Mouse (Mus musculus) midbrain, embryonic 15.5 days (tissue): ENCODE measurements around the gene Supt3. TPM values are rescaled to one million over a fixed set of nuclear protein-coding genes. Genes with fewer than 3 reads are reported as not detected.

Source experiments
- ATAC-seq: fragments of 200-750 bp; cut with Nextera tagmentation; replicated peaks from 2 replicates; pipeline ENCODE4 v1.8.0; 2017; ENCODE audit warnings: moderate TSS enrichment
- H3K27ac ChIP-seq: fragments of 300-500 bp; sonication (generic); 2 replicates; pipeline ENCODE4 v1.5.1; 2015; ENCODE audit warnings: mild to moderate bottlenecking, inconsistent platforms
- H3K27me3 ChIP-seq: fragments of 300-500 bp; sonication (generic); replicated peaks from 2 replicates; pipeline ENCODE4 v1.6.1; 2015; ENCODE audit warnings: inconsistent platforms
- H3K36me3 ChIP-seq: fragments of 300-500 bp; sonication (generic); replicated peaks from 2 replicates; pipeline ENCODE4 v1.6.1; 2015; ENCODE audit warnings: inconsistent platforms
- H3K4me1 ChIP-seq: fragments of 300-500 bp; sonication (generic); 2 replicates; pipeline ENCODE4 v1.6.1; 2015; ENCODE audit warnings: inconsistent platforms
- H3K4me2 ChIP-seq: fragments of 300-500 bp; sonication (generic); 2 replicates; pipeline ENCODE4 v1.6.1; 2015; ENCODE audit warnings: inconsistent platforms, mild to moderate bottlenecking, moderate library complexity
- H3K4me3 ChIP-seq: fragments of 300-500 bp; sonication (generic); 2 replicates; pipeline ENCODE4 v1.5.1; 2015; ENCODE audit warnings: mild to moderate bottlenecking, inconsistent platforms
- H3K9ac ChIP-seq: fragments of 300-500 bp; sonication (generic); 2 replicates; pipeline ENCODE4 v1.6.1; 2015; ENCODE audit warnings: mild to moderate bottlenecking, inconsistent platforms
- H3K9me3 ChIP-seq: fragments of 300-500 bp; sonication (generic); 2 replicates; pipeline ENCODE4 v1.6.1; 2016; ENCODE audit warnings: inconsistent platforms
- WGBS: fragments of 180-500 bp; shearing (Covaris S2); methylation state at CpG from one replicate; pipeline ENCODE4 v1.1.7; 2015; ENCODE audit warnings: mixed read lengths; 5-methylcytosine and 5-hydroxymethylcytosine counted together
- polyA plus RNA-seq: library from polyadenylated mRNA; unstranded; fragments of >200 nt; fragmentation: Nextera tagmentation; extraction: Ambion mirVana; gene quantifications from 2 replicates; pipeline ENCODE4 v1.2.1, GENCODE M21; 2015

The Supt3 gene
- polyA plus RNA-seq, 1 experiment from 2014 or later: 21.5 TPM

DNA sequence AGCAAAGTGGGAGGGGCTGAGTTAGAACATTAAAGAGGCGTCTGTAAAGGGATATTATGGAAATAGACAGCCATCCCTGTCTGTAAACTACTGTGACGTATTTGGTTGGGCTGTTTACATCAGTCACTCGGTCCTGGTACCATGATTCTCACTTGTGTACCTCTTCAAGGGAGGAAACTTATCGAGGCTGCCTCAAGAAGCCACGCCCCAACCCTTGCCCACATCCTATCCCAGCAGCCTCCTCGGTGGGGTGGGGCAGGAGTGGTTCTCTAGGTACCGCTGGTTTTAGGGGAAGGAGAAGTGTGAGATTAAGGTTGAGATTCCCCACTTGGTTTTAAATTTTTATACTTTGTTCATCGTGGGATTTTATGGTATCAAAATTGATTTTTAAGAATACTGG, 31.6 kb upstream of the Supt3 start:
- H3K9ac ChIP-seq: no peak overlapping the region
- no peak for ATAC-seq
- no peaks in the 10 kb centered on the region for H3K9me3 ChIP-seq
- H3K4me3 ChIP-seq: no peak overlapping the region
- no peaks in the 10 kb centered on the region for H3K36me3 ChIP-seq
- WGBS: 90% methylated on average over 8 of the region's 8 CpGs
- peaks cover 5% of the 10 kb centered on the region; the same call in 1 of the 2 replicates for H3K27me3 ChIP-seq
- no peaks in the 10 kb centered on the region for H3K4me1 ChIP-seq
- no peak overlapping the region for H3K27ac ChIP-seq
- H3K4me2 ChIP-seq: no peak overlapping the region

DNA sequence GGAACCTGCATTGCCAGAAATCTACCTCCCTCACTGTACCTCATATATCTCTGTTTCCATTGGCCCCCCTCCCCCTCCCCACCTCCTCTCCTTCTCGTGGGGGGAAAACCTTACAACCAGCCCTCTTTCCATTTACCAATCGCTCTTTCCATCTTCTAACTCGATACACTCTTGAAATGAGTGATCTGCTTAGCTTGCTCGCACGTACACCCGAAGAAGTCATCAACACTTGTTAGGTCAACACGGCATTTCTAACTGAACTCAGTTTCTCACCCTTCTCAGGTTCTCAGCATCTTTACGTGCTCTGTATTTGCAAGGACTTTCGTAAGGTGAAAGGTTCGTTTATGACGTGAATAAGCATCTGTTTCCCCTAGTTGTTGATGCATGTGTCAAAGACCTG, 10.6 kb upstream of the Supt3 start:
- no peak overlapping the region for H3K9ac ChIP-seq
- no peaks in the 10 kb centered on the region for H3K36me3 ChIP-seq
- H3K4me3 ChIP-seq: no peak overlapping the region
- H3K27ac ChIP-seq: no peak overlapping the region
- H3K4me2 ChIP-seq: no peak overlapping the region
- H3K9me3 ChIP-seq: no peaks in the 10 kb centered on the region
- WGBS: 92% methylated on average over 11 of the region's 11 CpGs
- no peaks in the 10 kb centered on the region for H3K4me1 ChIP-seq
- no peaks in the 10 kb centered on the region for H3K27me3 ChIP-seq
- no peak for ATAC-seq

DNA sequence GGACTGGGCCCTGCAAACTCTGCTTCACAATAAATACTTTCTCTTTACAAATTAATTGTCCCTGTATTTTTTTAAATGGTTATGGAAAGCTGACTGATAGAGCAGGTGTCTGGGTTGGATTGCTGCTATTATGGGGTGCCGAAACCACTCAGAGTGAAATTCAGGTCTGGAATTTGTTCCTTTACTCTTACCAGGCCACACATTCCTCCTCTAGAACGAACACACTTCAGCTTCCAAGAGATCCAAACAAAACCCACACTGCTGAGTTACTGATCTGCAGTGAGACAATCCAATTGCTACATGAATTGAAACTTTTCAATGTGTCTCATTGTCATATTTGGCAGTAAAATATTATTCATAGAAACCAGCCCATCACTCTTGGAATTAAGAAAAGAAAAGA, 10.0 kb upstream of the Supt3 start:
- Histone ChIP-seq H3K36me3 (no peaks in the 10 kb centered on the region), H3K4me2 (no peak overlapping the region), H3K4me1 (no peaks in the 10 kb centered on the region), H3K4me3 (no peak overlapping the region), H3K9me3 (no peaks in the 10 kb centered on the region), H3K27ac (no peak overlapping the region), H3K27me3 (no peaks in the 10 kb centered on the region), H3K9ac (no peak overlapping the region)
- WGBS: 51% methylated on average over 2 of the region's 2 CpGs
- no peak for ATAC-seq

DNA sequence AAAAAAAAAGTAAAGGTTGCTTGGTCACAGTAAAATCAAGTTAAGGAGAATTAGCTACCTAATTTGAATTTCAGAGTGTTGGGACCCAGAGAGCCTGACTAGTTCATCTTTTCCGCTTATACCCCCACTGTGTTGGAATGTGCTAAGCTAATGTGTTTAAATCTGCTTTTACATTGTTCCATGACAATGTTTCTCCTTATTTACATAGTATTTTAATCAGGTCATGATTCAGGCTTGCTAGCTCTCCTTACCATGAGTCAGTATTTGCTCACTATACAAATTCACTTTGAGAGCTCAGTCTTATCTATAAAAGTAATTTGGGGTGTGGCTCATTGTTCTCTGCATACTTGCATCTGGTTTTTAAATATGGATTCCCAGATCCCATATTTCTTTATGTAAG, 9.6 kb upstream of the Supt3 start:
- no peaks in the 10 kb centered on the region for H3K36me3 ChIP-seq
- H3K27ac ChIP-seq: no peak overlapping the region
- ATAC-seq: no peak
- H3K9ac ChIP-seq: no peak overlapping the region
- no peak overlapping the region for H3K4me3 ChIP-seq
- H3K4me2 ChIP-seq: no peak overlapping the region
- no peaks in the 10 kb centered on the region for H3K9me3 ChIP-seq
- no peaks in the 10 kb centered on the region for H3K27me3 ChIP-seq
- WGBS: 42% methylated on average over 1 of the region's 1 CpGs
- H3K4me1 ChIP-seq: no peaks in the 10 kb centered on the region

DNA sequence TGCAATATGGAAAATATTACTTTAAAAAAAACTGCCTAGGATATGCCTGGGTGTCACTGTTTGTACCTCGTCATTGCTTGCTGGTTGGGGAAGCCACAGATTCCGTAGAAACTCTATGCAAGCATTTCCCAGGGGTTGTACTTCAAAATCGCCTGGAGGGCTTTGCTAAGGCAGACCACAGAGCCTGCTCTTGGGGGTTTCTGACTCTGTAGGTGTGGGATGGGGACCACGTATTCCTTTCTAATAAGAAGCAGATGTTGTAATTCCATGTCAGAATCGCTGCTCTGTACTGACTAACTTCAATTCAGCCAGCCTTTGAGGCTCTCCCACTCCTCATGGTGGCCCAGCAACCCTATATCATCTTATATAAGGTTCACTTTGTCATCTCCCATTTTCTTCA, 8.4 kb upstream of the Supt3 start:
- Histone ChIP-seq H3K9ac (no peak overlapping the region), H3K27me3 (no peaks in the 10 kb centered on the region), H3K9me3 (no peaks in the 10 kb centered on the region), H3K4me2 (no peak overlapping the region), H3K4me3 (no peak overlapping the region), H3K36me3 (no peaks in the 10 kb centered on the region), H3K27ac (no peak overlapping the region), H3K4me1 (no peaks in the 10 kb centered on the region)
- WGBS: 68% methylated on average over 5 of the region's 5 CpGs
- no peak for ATAC-seq

DNA sequence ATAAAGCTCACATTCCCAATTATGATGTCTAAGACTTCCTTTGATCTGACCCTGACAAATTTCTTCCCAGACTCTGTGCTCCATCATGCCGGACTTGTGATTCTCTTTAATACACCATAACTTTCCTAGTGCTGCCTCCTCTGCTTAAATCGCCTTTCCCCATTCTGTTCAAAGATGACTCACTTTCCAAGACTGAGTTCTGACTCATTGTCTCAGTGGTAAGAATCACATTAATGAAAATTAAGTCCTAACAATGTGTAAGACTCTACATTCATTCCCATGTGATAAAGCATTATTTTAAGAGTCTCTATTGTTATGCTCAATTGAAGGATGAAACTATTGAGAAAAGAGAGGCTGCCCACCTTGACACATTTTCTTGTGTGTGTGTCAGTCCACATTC, 6.1 kb upstream of the Supt3 start:
- ATAC-seq: no peak
- H3K9me3 ChIP-seq: no peaks in the 10 kb centered on the region
- no peak overlapping the region for H3K4me3 ChIP-seq
- no peaks in the 10 kb centered on the region for H3K36me3 ChIP-seq
- no peak overlapping the region for H3K9ac ChIP-seq
- H3K27me3 ChIP-seq: no peaks in the 10 kb centered on the region
- no peaks in the 10 kb centered on the region for H3K4me1 ChIP-seq
- H3K27ac ChIP-seq: no peak overlapping the region
- H3K4me2 ChIP-seq: no peak overlapping the region
- WGBS: 78% methylated on average over 2 of the region's 2 CpGs

DNA sequence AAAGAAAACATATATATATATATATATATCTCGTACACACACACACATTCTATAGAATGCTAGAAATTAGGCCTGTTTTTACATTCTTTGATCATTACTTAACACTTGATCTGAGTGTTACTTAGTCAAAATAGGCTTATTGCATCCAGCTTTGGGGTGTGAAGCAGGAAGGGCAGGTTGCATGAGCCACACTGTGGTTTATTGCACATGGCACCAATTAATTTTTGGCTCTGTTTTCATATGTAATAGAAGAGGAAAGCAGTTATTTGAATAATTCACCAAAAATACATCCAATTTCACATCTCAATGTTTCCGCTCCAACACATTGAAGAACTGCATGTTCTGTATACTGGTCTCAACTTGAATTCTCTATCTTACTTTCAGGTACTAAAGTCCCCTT, 4.4 kb upstream of the Supt3 start:
- no peaks in the 10 kb centered on the region for H3K4me1 ChIP-seq
- H3K9me3 ChIP-seq: no peaks in the 10 kb centered on the region
- 91% methylated on average over 2 of the region's 2 CpGs for WGBS
- no peaks in the 10 kb centered on the region for H3K36me3 ChIP-seq
- H3K27me3 ChIP-seq: no peaks in the 10 kb centered on the region
- H3K4me3 ChIP-seq: no peak overlapping the region
- no peak for ATAC-seq
- no peak overlapping the region for H3K27ac ChIP-seq
- no peak overlapping the region for H3K9ac ChIP-seq
- no peak overlapping the region for H3K4me2 ChIP-seq

DNA sequence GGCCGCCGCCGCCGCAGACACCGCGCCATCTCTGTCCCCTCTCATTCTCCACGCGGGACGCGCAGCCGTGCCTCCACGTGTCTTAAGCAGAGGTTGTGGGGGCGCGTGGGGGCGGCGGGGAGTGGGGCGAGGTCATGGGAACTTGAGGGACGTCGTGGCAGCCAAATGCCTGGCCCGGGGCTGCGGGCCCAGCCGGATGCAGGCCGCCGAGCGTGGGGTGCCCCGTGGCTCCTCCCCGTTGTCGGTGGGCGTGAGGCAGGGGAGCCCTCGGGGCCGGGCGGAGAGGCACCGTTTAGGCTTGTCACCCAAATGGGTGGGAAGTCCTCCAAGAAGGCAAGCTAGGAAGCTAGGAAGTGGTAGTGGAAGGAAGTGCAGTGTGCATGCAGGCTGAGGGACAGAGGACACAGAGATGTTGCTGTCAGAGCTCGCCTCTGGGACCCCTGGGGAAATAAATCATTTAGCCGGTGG, 419 bp downstream of the Supt3 start:
- Histone ChIP-seq H3K4me2 (peak overlapping the region; percentile 71), H3K9me3 (no peaks in the 10 kb centered on the region), H3K27me3 (no peaks in the 10 kb centered on the region), H3K27ac (peak overlapping the region; percentile 92), H3K9ac (peak overlapping the region; percentile 99), H3K4me3 (peak overlapping the region; percentile 97), H3K36me3 (no peaks in the 10 kb centered on the region), H3K4me1 (peaks cover 5% of the 10 kb centered on the region; the same call in 1 of the 2 replicates)
- ATAC-seq: peak; percentile 87
- under 1% methylated on average over 35 of the region's 35 CpGs for WGBS

DNA sequence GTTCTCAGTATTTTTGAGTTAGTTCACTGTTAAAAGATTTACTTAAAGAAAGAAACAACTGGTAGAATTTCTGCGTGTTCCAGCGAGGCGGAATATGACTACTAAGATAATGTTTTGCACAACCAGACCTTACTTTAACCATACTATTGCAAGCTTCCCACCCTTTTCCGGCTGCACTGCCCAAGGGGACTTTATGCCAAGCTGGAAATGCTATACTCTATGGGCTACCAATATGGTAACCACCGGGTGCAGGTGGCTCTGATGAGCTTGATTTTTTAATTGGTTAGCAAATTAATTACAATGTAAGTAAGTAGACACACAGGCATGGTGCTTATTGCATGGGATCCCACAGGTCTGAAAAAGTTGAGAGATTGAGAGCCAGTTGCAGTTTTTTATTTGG, 1.2 kb downstream of the Supt3 start:
- ATAC-seq: no peak
- Histone ChIP-seq H3K27me3 (no peaks in the 10 kb centered on the region), H3K9me3 (no peaks in the 10 kb centered on the region), H3K4me2 (peak overlapping the region; percentile 71), H3K4me1 (peaks cover 5% of the 10 kb centered on the region; the same call in 1 of the 2 replicates), H3K4me3 (peak overlapping the region; percentile 97), H3K9ac (no peak overlapping the region), H3K27ac (no peak overlapping the region), H3K36me3 (no peaks in the 10 kb centered on the region)
- WGBS: 63% methylated on average over 5 of the region's 5 CpGs

DNA sequence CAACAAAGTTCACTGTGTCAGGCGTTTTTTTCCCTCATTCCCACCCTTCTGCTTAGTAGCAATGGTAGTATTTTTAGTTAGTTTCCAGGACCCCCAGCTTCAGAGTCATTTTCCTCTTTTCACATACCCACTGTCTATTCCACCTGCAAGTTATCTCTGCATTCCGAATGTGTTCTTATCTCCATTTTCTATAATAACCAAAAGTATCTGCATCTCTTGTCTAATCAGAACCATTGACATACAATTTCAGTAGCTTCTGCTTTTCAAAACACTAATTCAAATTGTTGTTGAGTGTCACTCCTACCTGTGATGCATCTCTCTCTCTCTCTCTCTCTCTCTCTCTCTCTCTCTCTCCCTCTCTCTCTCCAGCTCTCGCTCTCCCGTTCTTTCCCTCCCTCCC, 3.4 kb downstream of the Supt3 start:
- 63% methylated on average over 4 of the region's 4 CpGs for WGBS
- Histone ChIP-seq H3K27ac (no peak overlapping the region), H3K27me3 (no peaks in the 10 kb centered on the region), H3K4me3 (no peak overlapping the region), H3K36me3 (no peaks in the 10 kb centered on the region), H3K9me3 (no peaks in the 10 kb centered on the region), H3K4me2 (no peak overlapping the region), H3K9ac (no peak overlapping the region), H3K4me1 (peaks cover 5% of the 10 kb centered on the region; the same call in 1 of the 2 replicates)
- ATAC-seq: no peak

DNA sequence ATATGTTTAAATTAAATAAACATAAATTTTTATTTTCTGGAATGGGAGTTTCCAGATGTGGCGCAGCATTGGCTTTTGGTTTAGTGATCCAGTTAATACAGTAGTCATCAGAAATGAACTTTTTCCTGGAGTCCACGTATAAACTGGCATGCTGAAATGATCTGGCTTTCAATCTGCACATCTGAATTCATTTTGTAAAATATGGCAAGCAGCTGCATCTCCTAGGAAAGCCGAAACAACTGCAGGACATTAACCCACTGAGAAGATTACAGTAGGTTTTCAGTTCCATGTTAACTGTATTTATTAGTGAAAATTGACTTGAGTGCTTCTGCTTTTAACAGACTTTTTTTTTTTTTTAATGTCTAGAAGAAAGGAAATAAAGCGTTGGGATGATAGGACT, 5.4 kb downstream of the Supt3 start:
- Histone ChIP-seq H3K9me3 (no peaks in the 10 kb centered on the region), H3K4me2 (no peak overlapping the region), H3K27ac (no peak overlapping the region), H3K36me3 (no peaks in the 10 kb centered on the region), H3K4me1 (peaks cover 5% of the 10 kb centered on the region; the same call in 1 of the 2 replicates), H3K27me3 (no peaks in the 10 kb centered on the region), H3K9ac (no peak overlapping the region), H3K4me3 (no peak overlapping the region)
- no peak for ATAC-seq
- 89% methylated on average over 4 of the region's 4 CpGs for WGBS

DNA sequence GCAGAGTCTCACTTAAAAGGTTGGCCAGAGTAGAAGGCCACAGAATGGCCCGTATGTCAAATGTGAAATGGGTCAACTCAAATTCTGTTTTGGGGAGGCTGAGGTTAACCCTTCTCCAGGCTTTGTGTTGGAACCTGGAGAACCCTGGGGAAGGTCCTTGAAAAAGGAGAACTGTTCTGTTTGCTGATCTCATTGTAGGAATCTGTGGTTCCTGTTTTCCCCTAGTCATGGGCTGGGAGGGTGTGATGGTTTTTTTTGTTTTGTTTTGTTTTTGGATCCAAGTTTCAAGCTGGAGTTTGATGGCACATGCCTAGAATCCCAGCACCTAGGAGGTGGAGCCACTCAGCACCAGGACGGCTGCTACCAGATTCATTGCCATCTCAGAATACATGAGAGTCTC, 6.2 kb downstream of the Supt3 start:
- H3K36me3 ChIP-seq: no peaks in the 10 kb centered on the region
- H3K9me3 ChIP-seq: no peaks in the 10 kb centered on the region
- no peak overlapping the region for H3K4me3 ChIP-seq
- H3K27me3 ChIP-seq: no peaks in the 10 kb centered on the region
- no peak overlapping the region for H3K27ac ChIP-seq
- H3K4me2 ChIP-seq: no peak overlapping the region
- WGBS: 84% methylated on average over 2 of the region's 2 CpGs
- no peak for ATAC-seq
- H3K4me1 ChIP-seq: peaks cover 1% of the 10 kb centered on the region; the same call in 1 of the 2 replicates
- no peak overlapping the region for H3K9ac ChIP-seq

DNA sequence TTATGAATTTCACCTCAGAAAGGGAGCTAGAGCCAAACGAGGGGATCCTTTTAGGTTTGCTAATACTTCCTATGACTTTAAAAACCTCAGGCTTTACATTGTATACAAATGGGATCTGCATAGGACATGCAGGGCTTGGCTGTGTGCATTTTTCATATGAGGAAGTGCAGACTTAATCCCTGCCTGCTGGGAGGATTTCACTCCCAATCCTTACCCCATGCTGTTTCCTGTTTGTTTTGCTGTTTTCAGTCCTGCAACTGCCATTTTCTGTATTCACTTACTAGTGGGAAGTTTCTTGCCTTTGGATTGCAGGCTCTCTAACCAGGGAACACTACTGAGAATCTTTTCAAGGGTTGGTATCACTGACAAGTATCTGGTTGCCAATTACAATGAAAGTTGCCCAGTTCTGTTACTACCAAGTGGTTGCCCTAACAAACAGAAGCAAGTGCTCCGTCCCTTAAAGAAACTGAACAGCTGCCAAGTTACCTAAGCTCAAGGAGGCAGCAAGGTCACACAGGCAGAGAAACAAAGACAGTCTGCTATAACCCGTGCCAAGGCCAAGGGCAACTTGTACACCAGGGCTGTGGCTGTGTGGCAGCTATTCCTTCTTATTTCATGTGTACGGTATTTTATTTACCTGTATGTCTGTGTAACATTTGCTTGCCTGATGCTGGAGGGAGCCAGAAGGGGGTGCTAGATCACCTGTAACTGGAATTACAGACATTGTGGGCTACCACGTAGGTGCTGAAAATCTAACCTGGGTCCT, 12.2 kb downstream of the Supt3 start:
- no peak for ATAC-seq
- WGBS: 52% methylated on average over 5 of the region's 5 CpGs
- no peaks in the 10 kb centered on the region for H3K4me1 ChIP-seq

More for the DNA sequence above, 12.2 kb downstream of the Supt3 start:
- H3K4me2 ChIP-seq: no peak overlapping the region
- no peaks in the 10 kb centered on the region for H3K36me3 ChIP-seq
- no peaks in the 10 kb centered on the region for H3K9me3 ChIP-seq
- H3K27me3 ChIP-seq: no peaks in the 10 kb centered on the region
- no peak overlapping the region for H3K27ac ChIP-seq
- no peak overlapping the region for H3K4me3 ChIP-seq
- no peak overlapping the region for H3K9ac ChIP-seq
